8 mouse cellular contexts compared by ENCODE assay signal in genomic region chr2:33821677-33822607, GRCm38 (mm10).
DNase-seq lines count a peak whose midpoint lies in the region; ATAC-seq and TF ChIP-seq lines count a peak whose summit lies in the region.

No protein-coding gene starts in this region.

- DNase-seq in heart, adult 18-20 months, result peak; percentile 75 to 90
- DNase-seq in embryo, embryonic 9.5 days (ENCODE audit: extremely low spot score), result peak; percentile 84
- DNase-seq in gonadal fat pad, adult 2 months (ENCODE audit: low read depth), result peak; percentile 5
- peak; percentile 82 for DNase-seq in kidney, adult 2 months
- DNase-seq in limb, embryonic 10.5 days (ENCODE audit: low spot score), result peak; percentile 93
- peak; percentile 92 for DNase-seq in midbrain, embryonic 14.5 days
- peak; percentile 78 for DNase-seq in spleen, adult 12 weeks (ENCODE audit: low spot score)

- H3K4me3 ChIP-seq in heart, embryonic 11.5 days (ENCODE audit: low read depth, low read length), result no peak overlapping the region
- H3K4me3 ChIP-seq in kidney, adult 2 months (ENCODE audit: insufficient read depth, low read depth, low read length), result no peak overlapping the region
- no peak overlapping the region for H3K4me3 ChIP-seq in limb, embryonic 10.5 days
- no peak overlapping the region for H3K4me3 ChIP-seq in midbrain, embryonic 14.5 days (replicated peaks; ENCODE audit: low read depth, low read length)

- H3K4me1 ChIP-seq in heart, embryonic 11.5 days (ENCODE audit: control insufficient read depth, insufficient read depth, low read length), result no peaks in the 10 kb centered on the region
- H3K4me1 ChIP-seq in kidney, adult 2 months (ENCODE audit: control insufficient read depth, insufficient read depth, low read length), result no peaks in the 10 kb centered on the region
- H3K4me1 ChIP-seq in limb, embryonic 10.5 days, result peaks cover 39% of the 10 kb centered on the region
- H3K4me1 ChIP-seq in midbrain, embryonic 14.5 days (ENCODE audit: control insufficient read depth, insufficient read depth, low read length), result peaks cover 8% of the 10 kb centered on the region; the same call in 1 of the 2 replicates

- TF ChIP-seq CTCF in kidney, adult 2 months (conservative IDR thresholded peaks at IDR 0.05; ENCODE audit: insufficient read depth, insufficient read length, low read depth, low read length), result peak; percentile 99

- WGBS in heart, embryonic 11.5 days (ENCODE audit: insufficient replicate concordance), result 26% methylated on average over 13 of the region's 13 CpGs
- WGBS in kidney, adult 2 months, result 43% methylated on average over 13 of the region's 13 CpGs
- 26% methylated on average over 13 of the region's 13 CpGs for WGBS in limb, embryonic 10.5 days
- WGBS in midbrain, embryonic 14.5 days, result 23% methylated on average over 13 of the region's 13 CpGs

- H3K27ac ChIP-seq in heart, embryonic 11.5 days (ENCODE audit: low read depth, low read length), result no peak overlapping the region
- H3K27ac ChIP-seq in kidney, adult 2 months (ENCODE audit: insufficient read depth, low read depth, low read length), result no peak overlapping the region
- H3K27ac ChIP-seq in limb, embryonic 10.5 days, result peak overlapping the region; percentile 59; the same call in 1 of the 2 replicates
- H3K27ac ChIP-seq in midbrain, embryonic 14.5 days (replicated peaks; ENCODE audit: low read depth, low read length), result peak overlapping the region; percentile 77

- H3K27me3 ChIP-seq in heart, embryonic 11.5 days (ENCODE audit: control insufficient read depth, insufficient read depth, low read length), result peaks cover 5% of the 10 kb centered on the region; the same call in 1 of the 2 replicates
- no peaks in the 10 kb centered on the region for H3K27me3 ChIP-seq in kidney, adult 2 months (replicated peaks; ENCODE audit: control insufficient read depth, insufficient read depth, low read length)
- no peaks in the 10 kb centered on the region for H3K27me3 ChIP-seq in limb, embryonic 10.5 days (ENCODE audit: low read depth, poor library complexity, severe bottlenecking)
- no peaks in the 10 kb centered on the region for H3K27me3 ChIP-seq in midbrain, embryonic 14.5 days (ENCODE audit: control insufficient read depth, insufficient read depth, low read length)

- no peak overlapping the region for H3K9ac ChIP-seq in heart, embryonic 11.5 days (ENCODE audit: low read depth, low read length)
- peak overlapping the region; percentile 23; the same call in 1 of the 2 replicates for H3K9ac ChIP-seq in midbrain, embryonic 14.5 days (replicated peaks; ENCODE audit: low read length)

- H3K9me3 ChIP-seq in heart, embryonic 11.5 days (replicated peaks; ENCODE audit: control insufficient read depth, low read length), result no peaks in the 10 kb centered on the region
- H3K9me3 ChIP-seq in limb, embryonic 10.5 days (replicated peaks), result no peaks in the 10 kb centered on the region
- no peaks in the 10 kb centered on the region for H3K9me3 ChIP-seq in midbrain, embryonic 14.5 days (ENCODE audit: control insufficient read depth, low read length)

- no peak for TF ChIP-seq POLR2A in kidney, adult 2 months (IDR thresholded peaks at IDR 0.05; ENCODE audit: low read depth, low read length)

- no peak overlapping the region for H3K4me2 ChIP-seq in heart, embryonic 11.5 days
- no peak overlapping the region for H3K4me2 ChIP-seq in midbrain, embryonic 14.5 days (ENCODE audit: low read length)

- ATAC-seq in heart, embryonic 11.5 days (replicated peaks; ENCODE audit: insufficient number of reproducible peaks, low FRiP score, low TSS enrichment), result no peak; the same call in 1 of the 2 replicates
- peak; percentile 84 for ATAC-seq in midbrain, embryonic 14.5 days (ENCODE audit: low FRiP score, low TSS enrichment)

- H3K36me3 ChIP-seq in heart, embryonic 11.5 days (ENCODE audit: control insufficient read depth, insufficient read depth, low read length), result peaks cover 6% of the 10 kb centered on the region
- H3K36me3 ChIP-seq in kidney, adult 2 months (ENCODE audit: control insufficient read depth, insufficient read depth, low read length), result no peaks in the 10 kb centered on the region
- H3K36me3 ChIP-seq in limb, embryonic 10.5 days, result peaks cover 58% of the 10 kb centered on the region
- H3K36me3 ChIP-seq in midbrain, embryonic 14.5 days (ENCODE audit: control insufficient read depth, insufficient read depth, low read length), result peaks cover 66% of the 10 kb centered on the region

Comparison
In these comparisons a context has a peak if more than half of its experiments do, and no peak if none do; other contexts are left out.
1. DNase-seq: peak in every context shown above with its lines; median percentile 93 in limb, embryonic 10.5 days; 92 in midbrain, embryonic 14.5 days; 84 in embryo, embryonic 9.5 days; 82 in heart, adult 18-20 months; 82 in kidney, adult 2 months; 78 in spleen, adult 12 weeks; 5 in gonadal fat pad, adult 2 months.
2. H3K27ac ChIP-seq: peak in limb, embryonic 10.5 days (single experiment) and midbrain, embryonic 14.5 days (single experiment); none in heart, embryonic 11.5 days (single experiment) and kidney, adult 2 months (single experiment).